Mouse (Mus musculus): ENCODE data around the gene Cfap58. TPM values are rescaled to one million over a fixed set of nuclear protein-coding genes. Genes with fewer than 3 reads are reported as not detected.

Cfap58 gene
- polyA plus RNA-seq, 1 experiment: 0.03 TPM

GRCm38 (mm10) chr19:47913344-47913743 is 24.1 kb upstream of the Cfap58 start:
- Histone ChIP-seq H3K4me1 (replicated peaks; ENCODE audit: control insufficient read depth, insufficient read depth, low read length) (peaks cover 62% of the 10 kb centered on the region), H3K27me3 (ENCODE audit: control insufficient read depth, insufficient read depth, low read length) (no peaks in the 10 kb centered on the region), H3K4me3 (ENCODE audit: control insufficient read depth, insufficient read depth, low read length) (no peak overlapping the region), H3K27ac (ENCODE audit: control insufficient read depth, insufficient read depth, low read length) (no peak overlapping the region), H3K36me3 (ENCODE audit: control insufficient read depth, insufficient read depth, low read length) (no peaks in the 10 kb centered on the region; the same call in 1 of the 2 replicates)
- 93% methylated on average over 7 of the region's 7 CpGs for WGBS
- no peak for TF ChIP-seq POLR2A (IDR thresholded peaks at IDR 0.05; ENCODE audit: control insufficient read depth, extremely low read depth, insufficient read depth, low read length, poor library complexity)
- TF ChIP-seq CTCF (IDR thresholded peaks at IDR 0.05; ENCODE audit: borderline replicate concordance, control insufficient read depth, extremely low read depth, insufficient read depth, low read length, poor library complexity): no peak
- DNase-seq: no peak

- no peak for DNase-seq
- WGBS: 88% methylated on average over 4 of the region's 4 CpGs
- no peaks in the 10 kb centered on the region for H3K27me3 ChIP-seq (ENCODE audit: control insufficient read depth, insufficient read depth, low read length)
- H3K4me1 ChIP-seq (replicated peaks; ENCODE audit: control insufficient read depth, insufficient read depth, low read length): peaks cover 55% of the 10 kb centered on the region
- H3K36me3 ChIP-seq (ENCODE audit: control insufficient read depth, insufficient read depth, low read length): no peaks in the 10 kb centered on the region; the same call in 1 of the 2 replicates
- no peak overlapping the region for H3K4me3 ChIP-seq (ENCODE audit: control insufficient read depth, insufficient read depth, low read length)
- no peak overlapping the region for H3K27ac ChIP-seq (ENCODE audit: control insufficient read depth, insufficient read depth, low read length)
- no peak for TF ChIP-seq POLR2A (IDR thresholded peaks at IDR 0.05; ENCODE audit: control insufficient read depth, extremely low read depth, insufficient read depth, low read length, poor library complexity)
- TF ChIP-seq CTCF (IDR thresholded peaks at IDR 0.05; ENCODE audit: borderline replicate concordance, control insufficient read depth, extremely low read depth, insufficient read depth, low read length, poor library complexity): no peak
Observed at GRCm38 (mm10) chr19:47914191-47914590, 23.3 kb upstream of the Cfap58 start.

GRCm38 (mm10) chr19:47915251-47915650 is 22.2 kb upstream of the Cfap58 start:
- 86% methylated on average over 4 of the region's 4 CpGs for WGBS
- no peak for DNase-seq
- Histone ChIP-seq H3K4me1 (replicated peaks; ENCODE audit: control insufficient read depth, insufficient read depth, low read length) (peaks cover 49% of the 10 kb centered on the region), H3K36me3 (ENCODE audit: control insufficient read depth, insufficient read depth, low read length) (no peaks in the 10 kb centered on the region; the same call in 1 of the 2 replicates), H3K27ac (ENCODE audit: control insufficient read depth, insufficient read depth, low read length) (no peak overlapping the region), H3K4me3 (ENCODE audit: control insufficient read depth, insufficient read depth, low read length) (no peak overlapping the region), H3K27me3 (ENCODE audit: control insufficient read depth, insufficient read depth, low read length) (no peaks in the 10 kb centered on the region)
- TF ChIP-seq CTCF (IDR thresholded peaks at IDR 0.05; ENCODE audit: borderline replicate concordance, control insufficient read depth, extremely low read depth, insufficient read depth, low read length, poor library complexity) (no peak), POLR2A (IDR thresholded peaks at IDR 0.05; ENCODE audit: control insufficient read depth, extremely low read depth, insufficient read depth, low read length, poor library complexity) (no peak)

- H3K4me1 ChIP-seq (replicated peaks; ENCODE audit: control insufficient read depth, insufficient read depth, low read length): peaks cover 29% of the 10 kb centered on the region
- WGBS: 66% methylated on average over 4 of the region's 4 CpGs
- H3K27ac ChIP-seq (ENCODE audit: control insufficient read depth, insufficient read depth, low read length): no peak overlapping the region
- H3K36me3 ChIP-seq (ENCODE audit: control insufficient read depth, insufficient read depth, low read length): no peaks in the 10 kb centered on the region
- no peak for DNase-seq
- H3K27me3 ChIP-seq (ENCODE audit: control insufficient read depth, insufficient read depth, low read length): no peaks in the 10 kb centered on the region
- TF ChIP-seq POLR2A (IDR thresholded peaks at IDR 0.05; ENCODE audit: control insufficient read depth, extremely low read depth, insufficient read depth, low read length, poor library complexity): no peak
- no peak for TF ChIP-seq CTCF (IDR thresholded peaks at IDR 0.05; ENCODE audit: borderline replicate concordance, control insufficient read depth, extremely low read depth, insufficient read depth, low read length, poor library complexity)
- H3K4me3 ChIP-seq (ENCODE audit: control insufficient read depth, insufficient read depth, low read length): no peak overlapping the region
Observed at GRCm38 (mm10) chr19:47917396-47917795, 20.1 kb upstream of the Cfap58 start.

GRCm38 (mm10) chr19:47918016-47918415 is 19.5 kb upstream of the Cfap58 start:
- H3K27ac ChIP-seq (ENCODE audit: control insufficient read depth, insufficient read depth, low read length): peak overlapping the region; percentile 83
- no peaks in the 10 kb centered on the region for H3K27me3 ChIP-seq (ENCODE audit: control insufficient read depth, insufficient read depth, low read length)
- WGBS: 18% methylated on average over 9 of the region's 9 CpGs
- TF ChIP-seq POLR2A (IDR thresholded peaks at IDR 0.05; ENCODE audit: control insufficient read depth, extremely low read depth, insufficient read depth, low read length, poor library complexity) (no peak), CTCF (IDR thresholded peaks at IDR 0.05; ENCODE audit: borderline replicate concordance, control insufficient read depth, extremely low read depth, insufficient read depth, low read length, poor library complexity) (no peak)
- no peak for DNase-seq
- H3K4me3 ChIP-seq (ENCODE audit: control insufficient read depth, insufficient read depth, low read length): peak overlapping the region; percentile 86
- no peaks in the 10 kb centered on the region for H3K36me3 ChIP-seq (ENCODE audit: control insufficient read depth, insufficient read depth, low read length)
- peaks cover 29% of the 10 kb centered on the region for H3K4me1 ChIP-seq (replicated peaks; ENCODE audit: control insufficient read depth, insufficient read depth, low read length)

GRCm38 (mm10) chr19:47918455-47919101 is 18.9 kb upstream of the Cfap58 start:
- TF ChIP-seq CTCF (IDR thresholded peaks at IDR 0.05; ENCODE audit: borderline replicate concordance, control insufficient read depth, extremely low read depth, insufficient read depth, low read length, poor library complexity) (no peak), POLR2A (IDR thresholded peaks at IDR 0.05; ENCODE audit: control insufficient read depth, extremely low read depth, insufficient read depth, low read length, poor library complexity) (0 out of 2 replicates have a peak, but pooled peaks have one; percentile 1)
- no peaks in the 10 kb centered on the region for H3K27me3 ChIP-seq (ENCODE audit: control insufficient read depth, insufficient read depth, low read length)
- DNase-seq: peak; percentile 62
- no peaks in the 10 kb centered on the region for H3K36me3 ChIP-seq (ENCODE audit: control insufficient read depth, insufficient read depth, low read length)
- H3K4me3 ChIP-seq (ENCODE audit: control insufficient read depth, insufficient read depth, low read length): peak overlapping the region; percentile 86
- under 1% methylated on average over 29 of the region's 29 CpGs for WGBS
- peak overlapping the region; percentile 83 for H3K27ac ChIP-seq (ENCODE audit: control insufficient read depth, insufficient read depth, low read length)
- peaks cover 25% of the 10 kb centered on the region for H3K4me1 ChIP-seq (replicated peaks; ENCODE audit: control insufficient read depth, insufficient read depth, low read length)

All from thymus, adult 2 months (tissue).